Mouse (Mus musculus) frontal cortex, adult 2 months (tissue): ENCODE measurements around the gene Dnaaf2. TPM values are rescaled to one million over a fixed set of nuclear protein-coding genes. Genes with fewer than 3 reads are reported as not detected.

Experiments
- DNase-seq, 2 experiments: peaks; one replicate each; pipeline ENCODE4 v3.0.0; 2022; ENCODE audit warnings: low spot score in 1 of 2; ENCODE audit errors: extremely low spot score in 1 of 2
- polyA plus RNA-seq: library from polyadenylated mRNA; depleted of rRNA; stranded (reverse); fragments of >200 nt; gene quantifications from 2 replicates; pipeline ENCODE4 v1.2.3, GENCODE M21; 2012; rRNA removed

The Dnaaf2 gene
- polyA plus RNA-seq, result 2.0 and 2.2 TPM in 2 replicates

GRCm38 (mm10) chr12:69198164-69198535 is at the start of gene Dnaaf2:
Gene Dnaaf2, minus strand, starts transcription at chr12:69198429.
- peak; percentile 34 to 57 for DNase-seq

DNA sequence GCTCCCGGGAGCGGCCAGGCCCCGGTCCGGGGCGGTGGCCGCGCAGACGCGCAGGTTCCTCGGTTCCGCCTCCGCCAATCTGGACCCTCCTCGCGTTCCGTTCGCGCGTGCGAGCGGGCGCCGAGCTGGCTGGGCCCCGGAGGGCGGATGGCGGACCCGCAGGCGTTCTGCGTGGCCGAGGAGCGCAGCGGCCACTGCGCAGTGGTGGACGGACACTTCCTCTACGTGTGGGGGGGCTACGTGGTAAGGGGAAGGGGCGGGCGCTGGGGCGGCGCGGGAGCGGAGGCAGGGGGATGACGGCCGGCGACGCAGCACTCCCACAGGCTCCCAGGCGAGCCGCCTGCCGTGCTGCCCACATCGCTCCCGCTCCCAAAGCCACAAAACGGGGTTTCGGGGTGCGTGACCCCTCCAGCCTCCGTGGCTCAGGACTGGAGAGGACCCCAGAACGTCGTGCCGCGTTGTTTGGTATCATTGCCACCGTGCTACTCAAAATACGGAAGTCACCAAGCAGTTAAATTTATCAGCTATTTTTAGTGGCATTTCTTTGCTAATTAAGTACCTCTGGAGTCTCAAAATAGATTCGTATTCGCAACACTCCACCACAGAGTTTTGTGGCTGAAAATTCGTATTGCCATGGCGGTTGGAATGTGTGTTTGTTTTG is 43.7 kb upstream of the Dnaaf2 start:
- peak; percentile 21 to 70 for DNase-seq

DNA sequence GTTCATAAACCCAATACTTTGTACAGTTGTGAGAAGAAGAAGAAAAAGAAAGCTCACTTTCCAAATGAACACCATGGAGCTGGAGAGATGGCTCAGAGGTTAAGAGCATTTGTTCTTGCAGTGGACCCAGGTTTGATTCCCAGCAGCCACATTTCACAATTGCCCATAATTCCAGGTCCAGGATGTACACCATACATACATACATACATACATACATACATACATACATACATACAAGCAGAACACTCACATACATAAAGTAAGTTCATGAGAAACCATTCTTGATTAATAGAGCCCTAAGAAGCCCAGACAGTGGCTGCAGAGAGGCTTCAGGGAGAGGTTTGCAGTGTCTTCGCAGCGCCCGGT is 43.2 kb upstream of the Dnaaf2 start:
- DNase-seq, result no peak

DNA sequence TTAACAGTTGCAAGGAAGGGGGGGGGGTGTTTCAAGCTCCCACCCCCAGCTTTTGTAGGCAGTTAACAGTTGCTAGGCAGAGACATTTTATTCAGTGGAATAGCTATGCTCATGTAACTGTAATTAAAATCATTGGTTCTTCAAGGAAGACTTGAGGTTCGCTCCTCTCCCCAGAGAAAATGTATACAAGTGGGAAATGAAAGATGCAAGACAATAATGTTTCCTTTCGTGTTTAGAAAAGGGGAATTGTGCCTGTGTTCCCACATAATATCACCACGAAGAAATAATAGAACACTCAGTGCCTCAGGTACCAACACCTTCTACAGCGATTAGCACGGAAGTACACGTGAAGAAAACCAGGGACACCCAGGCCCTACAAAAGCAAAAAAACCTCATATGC is 42.6 kb upstream of the Dnaaf2 start, which contains the start of gene Klhdc1:
Gene Klhdc1 (plus strand): TSS at position 301 of the 400 bp plus-strand sequence.
- no peak for DNase-seq

- no peak for DNase-seq
Measured at GRCm38 (mm10) chr12:69238284-69238683, 40.1 kb upstream of the Dnaaf2 start.

GRCm38 (mm10) chr12:69235782-69236181 is 37.6 kb upstream of the Dnaaf2 start:
- DNase-seq, result no peak

GRCm38 (mm10) chr12:69229251-69229650 is 31.0 kb upstream of the Dnaaf2 start:
- no peak for DNase-seq

- peak; percentile 32 to 88 for DNase-seq
Measured at GRCm38 (mm10) chr12:69227776-69228466, 29.7 kb upstream of the Dnaaf2 start, which contains the start of gene Pole2. Gene Pole2, minus strand, starts transcription at chr12:69228195.

GRCm38 (mm10) chr12:69220613-69221277 is 22.5 kb upstream of the Dnaaf2 start:
- no peak for DNase-seq

DNA sequence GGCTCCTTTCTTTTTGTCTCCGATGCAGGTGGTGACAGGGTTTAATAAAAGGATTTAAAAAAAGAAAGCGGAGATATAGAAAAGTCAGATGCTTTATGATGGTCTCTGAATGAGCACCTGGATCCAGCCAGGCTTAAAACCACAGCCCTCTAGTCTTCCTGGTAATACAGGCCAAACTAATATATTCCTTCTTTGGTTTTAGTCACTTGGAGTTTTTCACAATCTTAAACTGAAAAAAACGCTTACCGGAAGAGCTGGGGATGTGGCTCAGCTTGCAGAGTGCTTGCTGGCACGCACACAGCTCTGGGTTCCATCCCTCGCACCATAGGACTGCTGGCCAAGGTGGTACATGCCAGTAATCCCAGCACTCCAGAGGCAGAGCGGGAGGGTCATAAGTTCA is 18.4 kb upstream of the Dnaaf2 start:
- no peak for DNase-seq

DNA sequence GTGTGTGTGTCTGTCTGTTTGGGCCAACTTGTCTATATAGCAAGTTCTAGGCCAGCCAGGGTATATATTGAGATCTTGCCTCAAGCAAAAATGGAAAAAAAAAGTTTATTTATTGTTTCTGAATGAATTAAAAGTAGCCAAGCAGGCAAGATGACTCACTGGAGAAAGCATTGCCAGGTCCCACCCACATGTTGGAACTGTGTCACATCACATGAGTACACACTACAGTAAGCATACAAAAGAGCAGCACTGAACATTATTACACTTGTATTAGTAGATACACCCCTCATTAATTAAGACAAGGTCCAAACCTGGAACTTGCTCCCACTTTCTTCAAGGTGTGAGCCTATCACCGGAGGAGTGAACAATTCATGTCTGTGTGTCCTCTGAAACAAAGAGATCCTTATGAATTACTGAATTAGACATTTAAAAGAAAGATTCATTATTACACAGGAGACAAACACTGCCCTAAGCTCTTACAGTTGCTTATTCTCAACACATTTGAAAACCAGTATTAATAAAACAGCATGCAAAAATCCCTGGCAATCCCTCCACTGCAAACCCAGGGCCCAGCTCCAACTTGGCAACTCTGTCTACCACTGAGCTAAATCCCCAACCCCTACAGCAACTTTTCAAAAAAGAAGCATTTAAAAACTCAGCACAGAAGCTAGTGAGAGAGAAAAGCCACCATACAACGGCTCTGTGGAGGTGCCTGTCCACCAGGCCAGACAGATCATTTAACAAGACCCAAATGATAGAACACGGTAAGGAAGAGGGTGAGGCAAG is 17.0 kb upstream of the Dnaaf2 start:
- peak; percentile 35 to 76 for DNase-seq

- DNase-seq, result no peak
Measured at GRCm38 (mm10) chr12:69214393-69214792, 16.2 kb upstream of the Dnaaf2 start.

DNA sequence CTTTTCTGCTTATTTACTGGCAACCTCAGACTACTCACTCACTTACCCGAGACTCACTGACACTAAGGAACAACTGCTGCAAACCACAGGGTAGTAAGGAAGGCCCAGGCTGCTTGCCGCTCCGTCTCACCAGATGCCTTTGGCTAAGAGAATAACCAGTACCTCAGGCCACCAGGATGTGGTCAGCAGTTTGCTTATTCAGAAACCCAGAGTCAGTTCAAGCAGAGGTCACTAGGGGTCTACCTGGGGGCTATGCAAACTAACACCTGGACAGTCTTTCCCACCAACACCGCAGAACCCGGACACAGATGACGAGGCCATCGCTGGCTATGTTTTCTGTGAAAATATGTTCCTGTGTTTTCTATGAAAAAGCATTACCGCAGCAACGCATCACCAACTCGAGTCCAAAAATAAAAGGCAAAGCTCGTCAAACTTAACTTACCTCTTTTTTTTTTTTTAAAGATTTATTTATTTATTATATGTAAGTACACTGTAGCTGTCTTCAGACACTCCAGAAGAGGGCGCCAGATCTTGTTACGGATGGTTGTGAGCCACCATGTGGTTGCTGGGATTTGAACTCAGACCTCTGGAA is 15.1 kb upstream of the Dnaaf2 start:
- no peak for DNase-seq

DNA sequence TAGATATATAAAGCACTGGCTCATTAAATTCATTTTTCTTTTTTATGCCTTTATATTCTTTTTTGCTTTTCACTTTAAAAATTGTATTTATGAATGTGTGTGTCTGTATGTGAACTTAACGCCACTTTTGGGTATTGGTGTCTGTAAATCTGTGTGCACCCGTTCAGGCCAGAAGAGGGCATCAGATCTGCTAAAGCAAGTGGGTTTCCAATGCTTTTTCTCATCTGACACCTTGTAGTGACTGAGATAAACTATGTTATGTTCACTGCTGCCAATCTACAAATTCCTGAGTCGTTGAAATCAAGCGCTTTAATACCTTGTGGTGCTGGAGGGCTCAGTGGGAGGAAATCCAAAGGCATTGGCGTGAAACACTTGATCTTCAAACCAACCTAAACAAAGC is 12.8 kb upstream of the Dnaaf2 start:
- DNase-seq, result no peak

DNA sequence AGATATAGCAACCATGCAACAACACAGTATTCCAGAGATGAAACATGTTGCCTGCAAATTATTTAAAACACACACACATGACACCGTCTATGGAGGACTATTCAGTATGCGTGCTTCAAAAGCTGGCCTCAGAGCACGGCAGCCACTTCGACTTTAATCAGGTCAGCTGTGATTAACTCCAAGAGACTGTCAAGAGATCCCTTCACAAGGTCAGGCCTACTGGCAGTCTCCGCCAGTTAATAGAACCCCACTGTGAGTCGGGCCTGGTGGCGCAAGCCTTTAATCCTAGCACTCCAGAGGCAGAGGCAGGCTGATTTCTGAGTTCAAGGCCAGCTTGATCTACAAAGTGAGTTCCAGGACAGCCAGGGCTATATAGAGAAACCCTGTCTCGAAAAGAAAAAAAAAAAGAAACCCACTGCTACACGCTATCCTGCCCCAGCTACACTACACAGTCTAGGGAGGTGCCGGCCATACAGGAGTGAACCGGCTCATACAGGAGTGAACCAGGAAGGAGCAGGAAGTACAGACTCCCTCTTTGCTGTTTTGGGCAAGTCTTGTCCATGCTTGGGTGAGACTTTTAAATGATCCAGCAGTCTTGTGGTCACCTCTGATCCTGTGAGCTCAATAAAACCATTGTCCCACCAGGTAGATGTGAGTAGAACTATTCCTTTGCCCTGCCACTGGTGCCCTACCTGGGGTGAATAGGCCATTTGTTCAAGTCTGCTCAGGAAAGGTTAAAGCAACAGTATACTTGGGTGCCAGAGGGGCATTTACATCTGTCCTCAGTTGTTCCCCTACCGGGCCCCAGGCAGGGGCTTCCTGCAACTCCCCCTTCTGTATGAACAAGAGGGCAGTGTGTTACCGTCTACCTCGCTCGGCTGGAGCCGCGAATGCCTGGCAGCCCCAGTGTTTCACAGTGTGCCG is 12.1 kb upstream of the Dnaaf2 start:
- DNase-seq, result no peak

GRCm38 (mm10) chr12:69208520-69208919 is 10.3 kb upstream of the Dnaaf2 start:
- no peak for DNase-seq

DNA sequence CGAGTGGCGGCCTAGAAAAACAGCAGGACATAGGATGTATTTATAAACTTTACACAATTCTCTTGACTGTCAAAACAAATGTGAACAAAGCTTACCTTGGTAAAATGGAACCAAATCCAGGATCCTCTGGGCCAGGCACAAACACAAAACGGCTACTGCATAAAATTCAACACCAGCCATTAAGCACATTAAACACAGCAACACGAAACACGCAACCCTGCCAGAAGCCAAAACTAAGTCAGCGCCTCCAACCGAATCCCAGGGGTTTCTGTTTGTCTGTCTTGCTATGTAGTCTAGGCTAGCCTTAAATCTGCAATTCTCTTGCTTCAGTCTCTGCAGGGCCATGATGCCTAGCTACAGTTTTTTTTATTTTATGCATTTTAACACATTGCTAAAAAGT is 9.7 kb upstream of the Dnaaf2 start:
- no peak for DNase-seq

DNA sequence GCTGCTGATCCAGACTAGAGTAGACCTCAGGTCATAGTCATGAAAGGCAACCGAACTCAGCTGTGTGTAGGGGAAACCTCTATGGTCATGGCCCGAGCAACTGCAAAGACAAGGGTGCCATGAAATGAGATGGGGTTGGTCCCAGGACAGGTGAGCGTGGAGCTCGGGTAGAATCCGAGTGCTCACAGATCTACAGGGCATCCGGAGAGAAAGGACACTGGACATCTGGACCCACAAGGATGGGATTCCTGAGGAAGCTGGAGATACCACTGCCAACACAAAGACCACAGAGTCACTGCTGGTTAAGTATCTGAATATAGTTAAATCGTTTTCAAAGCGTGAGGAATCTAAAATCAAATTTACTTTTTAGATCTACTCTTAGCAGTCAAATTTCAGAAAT is 9.2 kb upstream of the Dnaaf2 start:
- DNase-seq, result no peak

DNA sequence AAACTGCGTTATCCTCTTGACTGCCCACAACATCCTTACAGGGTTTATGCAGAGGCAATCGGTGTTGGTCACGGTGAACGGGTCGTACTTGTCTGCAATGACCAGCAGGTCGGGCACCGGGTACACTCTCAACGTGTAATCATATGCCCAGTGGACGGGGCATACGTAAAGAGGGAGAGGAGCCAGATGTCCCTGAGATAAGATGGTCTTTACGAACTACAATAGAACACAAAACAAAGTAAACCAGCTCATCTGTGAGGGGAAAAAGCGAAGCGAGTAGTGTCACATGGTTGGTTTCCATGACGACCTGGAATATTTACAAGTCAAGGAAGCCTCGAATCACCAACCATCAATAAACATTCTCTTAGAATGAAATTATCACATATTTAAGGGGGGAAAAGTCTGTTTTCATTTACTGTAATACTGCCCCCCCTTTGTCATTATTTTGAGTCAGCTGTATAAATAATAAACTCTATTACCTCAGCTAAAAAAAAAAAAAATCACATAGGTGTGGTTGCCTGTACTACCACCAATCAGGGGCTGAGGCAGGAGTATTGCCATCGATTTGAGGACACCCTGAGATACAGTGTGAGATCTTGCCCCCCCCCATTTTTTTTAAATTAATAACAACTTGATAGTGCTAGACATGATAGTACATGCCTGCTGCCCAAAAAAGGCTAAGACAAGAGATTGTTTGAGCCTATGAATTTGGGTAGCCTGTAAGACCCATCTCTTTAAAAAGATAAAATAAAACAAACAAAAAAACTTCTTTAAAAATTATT is 6.0 kb upstream of the Dnaaf2 start, which contains the start of gene Gm49384:
Gene Gm49384 (minus strand): TSS at position 216 of the 782 bp plus-strand sequence.
- DNase-seq, result no peak
